Mouse (Mus musculus) MEL (cell line): ENCODE measurements at regions not wholly inside any gene's neighbourhood (a gene's known extent, or its start where the extent isn't known, plus 50 kb on each side); places are given as distances from the start of the nearest gene placed in this dataset.

Experiments
- DNase-seq: peaks from one replicate; pipeline ENCODE4 v3.0.0; 2011; ENCODE audit warnings: low read depth, low spot score
- H3K27ac ChIP-seq: 2 replicates; pipeline ENCODE4 v1.5.1; 2012; ENCODE audit warnings: low read depth, mild to moderate bottlenecking, control low read depth, low read length, moderate library complexity; ENCODE audit not compliant: control insufficient read depth
- H3K27me3 ChIP-seq, 2 experiments: fragments of 150-350 bp in 1 of 2; sonication (generic) in 1 of 2; 2 replicates each; pipeline ENCODE4 v1.6.1; 2012; ENCODE audit warnings: low read length in 2 of 2, mild to moderate bottlenecking in 2 of 2, improper control_type of control experiment in 1 of 2, moderate library complexity in 1 of 2; ENCODE audit not compliant: insufficient read depth in 2 of 2, control insufficient read depth in 1 of 2
- H3K36me3 ChIP-seq, 2 experiments: 2 replicates each; pipeline ENCODE4 v1.6.1; 2012 to 2014; ENCODE audit warnings: low read length in 2 of 2, improper control_type of control experiment in 1 of 2, inconsistent platforms in 1 of 2, mild to moderate bottlenecking in 1 of 2; ENCODE audit not compliant: insufficient read depth in 2 of 2, control insufficient read depth in 1 of 2
- H3K4me1 ChIP-seq, 2 experiments: fragments of 150-350 bp in 1 of 2; sonication (generic) in 1 of 2; 2 replicates each; pipeline ENCODE4 v1.6.1; 2012; ENCODE audit warnings: low read length in 2 of 2, improper control_type of control experiment in 1 of 2, mild to moderate bottlenecking in 1 of 2; ENCODE audit not compliant: insufficient read depth in 2 of 2, control insufficient read depth in 1 of 2
- H3K4me3 ChIP-seq, 2 experiments: fragments of 150-350 bp in 1 of 2; sonication (generic) in 1 of 2; 2 replicates each; pipeline ENCODE4 v1.5.1; 2012; ENCODE audit warnings: low read depth in 2 of 2, low read length in 2 of 2, mild to moderate bottlenecking in 2 of 2, moderate library complexity in 2 of 2, control low read depth in 1 of 2, improper control_type of control experiment in 1 of 2; ENCODE audit not compliant: control insufficient read depth in 1 of 2, insufficient read depth in 1 of 2
- H3K79me2 ChIP-seq: 2 replicates; pipeline ENCODE4 v1.6.1; 2012; ENCODE audit warnings: mild to moderate bottlenecking, low read length, moderate library complexity; ENCODE audit not compliant: control insufficient read depth, poor library complexity, insufficient read depth
- H3K9ac ChIP-seq: 2 replicates; pipeline ENCODE4 v1.6.1; 2012; ENCODE audit warnings: low read depth, mild to moderate bottlenecking, control low read depth, low read length, moderate library complexity; ENCODE audit not compliant: control insufficient read depth, poor library complexity, severe bottlenecking
- H3K9me3 ChIP-seq: fragments of 150-350 bp; sonication (generic); replicated peaks from 2 replicates; pipeline ENCODE4 v1.6.1; 2012; ENCODE audit warnings: mild to moderate bottlenecking, low read length, improper control_type of control experiment, moderate library complexity; ENCODE audit not compliant: insufficient read depth
- BHLHE40 ChIP-seq: IDR thresholded peaks from 2 replicates; pipeline ENCODE4 v1.6.1; 2012; ENCODE audit warnings: low read depth, mild to moderate bottlenecking, inconsistent platforms, low read length, improper control_type of control experiment, borderline replicate concordance
- CHD1 ChIP-seq: IDR thresholded peaks from 2 replicates; pipeline ENCODE4 v1.6.1; 2012; ENCODE audit warnings: low read depth, mild to moderate bottlenecking, inconsistent platforms, low read length, improper control_type of control experiment
- ELF1 ChIP-seq: IDR thresholded peaks from 2 replicates; pipeline ENCODE4 v1.6.1; 2014; ENCODE audit warnings: low read depth, mild to moderate bottlenecking, inconsistent platforms, low read length, improper control_type of control experiment, moderate library complexity
- EP300 ChIP-seq, 2 experiments: IDR thresholded peaks; 2 replicates each; pipeline ENCODE4 v1.6.1; 2011; ENCODE audit warnings: improper control_type of control experiment in 2 of 2, low read length in 2 of 2, low read depth in 1 of 2, mild to moderate bottlenecking in 1 of 2
- ETS1 ChIP-seq: IDR thresholded peaks from 2 replicates; pipeline ENCODE4 v1.6.1; 2012; ENCODE audit warnings: low read depth, mild to moderate bottlenecking, inconsistent platforms, low read length, improper control_type of control experiment, moderate library complexity
- JUND ChIP-seq: IDR thresholded peaks from 2 replicates; pipeline ENCODE4 v1.6.1; 2011; ENCODE audit warnings: low read depth, mild to moderate bottlenecking, improper control_type of control experiment, low read length
- MAFK ChIP-seq: IDR thresholded peaks from 2 replicates; pipeline ENCODE4 v1.6.1; 2011; ENCODE audit warnings: low read depth, mild to moderate bottlenecking, low read length, improper control_type of control experiment, borderline replicate concordance
- MAX ChIP-seq: IDR thresholded peaks from 2 replicates; pipeline ENCODE4 v1.6.1; 2011; ENCODE audit warnings: low read length, improper control_type of control experiment
- MXI1 ChIP-seq: IDR thresholded peaks from 2 replicates; pipeline ENCODE4 v1.6.1; 2011; ENCODE audit warnings: mild to moderate bottlenecking, low read depth, low read length, improper control_type of control experiment
- MYB ChIP-seq: IDR thresholded peaks from 2 replicates; pipeline ENCODE4 v1.6.1; 2011; ENCODE audit warnings: mild to moderate bottlenecking, low read depth, low read length, improper control_type of control experiment
- MYC ChIP-seq: IDR thresholded peaks from 2 replicates; pipeline ENCODE4 v1.6.1; 2011; ENCODE audit warnings: low read depth, mild to moderate bottlenecking, low read length, improper control_type of control experiment, moderate library complexity
- NRF1 ChIP-seq: IDR thresholded peaks from 2 replicates; pipeline ENCODE4 v1.6.1; 2014; ENCODE audit warnings: low read depth, mild to moderate bottlenecking, inconsistent platforms, low read length, improper control_type of control experiment, moderate library complexity; ENCODE audit not compliant: poor library complexity, insufficient read depth, severe bottlenecking
- POLR2A ChIP-seq, 2 experiments: IDR thresholded peaks; 2 replicates each; pipeline ENCODE4 v1.6.1; 2011 to 2012; ENCODE audit warnings: low read length in 2 of 2, mild to moderate bottlenecking in 2 of 2, control low read depth in 1 of 2, improper control_type of control experiment in 1 of 2, low read depth in 1 of 2, moderate library complexity in 1 of 2; ENCODE audit not compliant: control insufficient read depth in 1 of 2, insufficient read depth in 1 of 2, poor library complexity in 1 of 2
- POLR2AphosphoS2 ChIP-seq: IDR thresholded peaks from 2 replicates; pipeline ENCODE4 v1.6.1; 2011; ENCODE audit warnings: low read length, improper control_type of control experiment
- RCOR1 ChIP-seq: IDR thresholded peaks from 2 replicates; pipeline ENCODE4 v1.6.1; 2012; ENCODE audit warnings: low read depth, mild to moderate bottlenecking, inconsistent platforms, low read length, improper control_type of control experiment
- SIN3A ChIP-seq: IDR thresholded peaks from 2 replicates; pipeline ENCODE4 v1.6.1; 2012; ENCODE audit warnings: low read length, improper control_type of control experiment, inconsistent platforms
- TAL1 ChIP-seq: IDR thresholded peaks from 2 replicates; pipeline ENCODE4 v1.6.1; 2012; ENCODE audit warnings: mild to moderate bottlenecking, inconsistent platforms, low read length, moderate library complexity, mixed read lengths
- TBP ChIP-seq: IDR thresholded peaks from 2 replicates; pipeline ENCODE4 v1.8.0; 2011; ENCODE audit warnings: low read depth, low read length, improper control_type of control experiment
- TCF12 ChIP-seq: IDR thresholded peaks from 2 replicates; pipeline ENCODE4 v1.6.1; 2014; ENCODE audit warnings: low read depth, mild to moderate bottlenecking, inconsistent platforms, low read length, improper control_type of control experiment, moderate library complexity
- UBTF ChIP-seq: IDR thresholded peaks from 2 replicates; pipeline ENCODE4 v1.6.1; 2012; ENCODE audit warnings: low read depth, mild to moderate bottlenecking, inconsistent platforms, low read length, improper control_type of control experiment, moderate library complexity, borderline replicate concordance; ENCODE audit not compliant: insufficient read depth
- USF1 ChIP-seq: IDR thresholded peaks from 2 replicates; pipeline ENCODE4 v1.6.1; 2014; ENCODE audit warnings: low read depth, mild to moderate bottlenecking, inconsistent platforms, low read length, improper control_type of control experiment, moderate library complexity
- ZC3H11A ChIP-seq: IDR thresholded peaks from 2 replicates; pipeline ENCODE4 v1.6.1; 2012; ENCODE audit warnings: low read depth, mild to moderate bottlenecking, inconsistent platforms, low read length, improper control_type of control experiment
- ZKSCAN1 ChIP-seq: IDR thresholded peaks from 2 replicates; pipeline ENCODE4 v1.6.1; 2012; ENCODE audit warnings: low read depth, mild to moderate bottlenecking, inconsistent platforms, low read length, improper control_type of control experiment, moderate library complexity
- ZMIZ1 ChIP-seq: IDR thresholded peaks from 2 replicates; pipeline ENCODE4 v1.6.1; 2012; ENCODE audit warnings: low read depth, mild to moderate bottlenecking, inconsistent platforms, low read length, improper control_type of control experiment, moderate library complexity
- ZNF384 ChIP-seq: IDR thresholded peaks from 2 replicates; pipeline ENCODE4 v1.6.1; 2012; ENCODE audit warnings: low read depth, mild to moderate bottlenecking, inconsistent platforms, low read length, improper control_type of control experiment

GRCm38 (mm10) chr13:57282816-57283215 is 387.0 kb upstream of the Trpc7 start:
- Histone ChIP-seq H3K4me3 (no peak overlapping the region), H3K9ac (no peak overlapping the region), H3K79me2 (no peaks in the 10 kb centered on the region), H3K9me3 (no peaks in the 10 kb centered on the region), H3K36me3 (no peaks in the 10 kb centered on the region), H3K4me1 (no peaks in the 10 kb centered on the region), H3K27ac (no peak overlapping the region), H3K27me3 (no peaks in the 10 kb centered on the region)
- no peak for TF ChIP-seq ETS1
- TF ChIP-seq ZC3H11A = no peak
- no peak for TF ChIP-seq ZKSCAN1
- no peak for TF ChIP-seq USF1
- no peak for TF ChIP-seq ZNF384
- TF ChIP-seq POLR2AphosphoS2 = no peak
- TF ChIP-seq NRF1 = no peak
- no peak for TF ChIP-seq ELF1
- no peak for TF ChIP-seq MXI1
- TF ChIP-seq RCOR1 = no peak
- TF ChIP-seq MAFK = no peak
- no peak for TF ChIP-seq POLR2A (IDR thresholded peaks at IDR 0.05; ENCODE audit: control insufficient read depth in 1 of 2, insufficient read depth in 1 of 2, low read depth in 1 of 2, low read length in 2 of 2, poor library complexity in 1 of 2)
- TF ChIP-seq JUND = no peak
- TF ChIP-seq TAL1 = no peak
- TF ChIP-seq BHLHE40 = no peak
- no peak for TF ChIP-seq MYB
- TF ChIP-seq MAX = no peak
- TF ChIP-seq SIN3A = no peak
- DNase-seq = no peak

DNA sequence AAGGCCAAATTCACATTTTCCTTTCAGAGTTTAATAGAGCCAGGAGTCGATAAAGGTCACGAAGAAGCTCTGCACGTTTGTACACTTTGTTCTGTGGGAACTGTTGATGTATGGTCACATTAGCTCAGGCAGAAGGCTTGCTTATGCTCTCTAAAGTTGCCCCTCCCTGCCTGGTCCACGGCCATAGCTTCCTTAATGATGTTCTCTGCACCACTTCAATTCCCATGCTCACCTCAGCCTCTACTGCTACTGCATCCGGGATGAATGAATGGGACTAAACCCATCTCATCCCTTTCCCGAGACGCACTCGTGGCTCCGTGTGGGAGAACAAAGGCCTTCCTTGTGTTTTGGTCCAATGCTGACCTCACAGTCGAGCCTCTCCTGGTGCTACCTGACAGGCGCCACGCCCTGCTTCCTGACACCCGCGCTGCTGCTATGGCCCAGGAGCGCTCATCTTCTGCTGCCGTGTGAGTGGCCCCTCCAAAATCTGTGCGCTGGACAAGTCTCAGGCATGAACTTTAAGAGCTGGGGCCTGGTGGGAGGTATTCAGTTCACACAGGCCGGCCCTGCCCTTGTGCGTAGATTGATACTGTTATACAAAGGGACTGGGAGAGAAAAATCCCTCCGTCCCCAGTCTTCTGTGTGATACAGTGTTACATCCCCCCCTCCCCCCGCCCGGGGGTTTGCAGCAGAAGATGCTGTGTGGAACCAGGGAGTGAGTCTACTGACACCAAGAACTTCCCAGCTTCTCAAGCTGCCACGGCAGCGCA is 386.3 kb upstream of the Trpc7 start:
- no peak for DNase-seq
- no peaks in the 10 kb centered on the region for H3K27me3 ChIP-seq
- H3K9ac ChIP-seq = no peak overlapping the region
- no peak overlapping the region for H3K27ac ChIP-seq
- no peaks in the 10 kb centered on the region for H3K79me2 ChIP-seq
- no peaks in the 10 kb centered on the region for H3K36me3 ChIP-seq
- no peaks in the 10 kb centered on the region for H3K4me1 ChIP-seq
- H3K9me3 ChIP-seq = no peaks in the 10 kb centered on the region
- no peak overlapping the region for H3K4me3 ChIP-seq
- TF ChIP-seq EP300 (IDR thresholded peaks at IDR 0.05; ENCODE audit: low read depth in 1 of 2, low read length in 2 of 2) (no peak), TBP (no peak), SIN3A (no peak), ETS1 (no peak), ZMIZ1 (no peak), MYC (no peak), TCF12 (no peak), ELF1 (no peak), UBTF (no peak), CHD1 (no peak)
